Mouse (Mus musculus): Measurements from ENCODE around the gene Per2. TPM values are rescaled to one million over a fixed set of nuclear protein-coding genes. Genes with fewer than 3 reads are reported as not detected.

Per2 gene
- 3.7 and 5.0 TPM in 2 replicates for polyA plus RNA-seq (2012; rRNA removed)

DNA sequence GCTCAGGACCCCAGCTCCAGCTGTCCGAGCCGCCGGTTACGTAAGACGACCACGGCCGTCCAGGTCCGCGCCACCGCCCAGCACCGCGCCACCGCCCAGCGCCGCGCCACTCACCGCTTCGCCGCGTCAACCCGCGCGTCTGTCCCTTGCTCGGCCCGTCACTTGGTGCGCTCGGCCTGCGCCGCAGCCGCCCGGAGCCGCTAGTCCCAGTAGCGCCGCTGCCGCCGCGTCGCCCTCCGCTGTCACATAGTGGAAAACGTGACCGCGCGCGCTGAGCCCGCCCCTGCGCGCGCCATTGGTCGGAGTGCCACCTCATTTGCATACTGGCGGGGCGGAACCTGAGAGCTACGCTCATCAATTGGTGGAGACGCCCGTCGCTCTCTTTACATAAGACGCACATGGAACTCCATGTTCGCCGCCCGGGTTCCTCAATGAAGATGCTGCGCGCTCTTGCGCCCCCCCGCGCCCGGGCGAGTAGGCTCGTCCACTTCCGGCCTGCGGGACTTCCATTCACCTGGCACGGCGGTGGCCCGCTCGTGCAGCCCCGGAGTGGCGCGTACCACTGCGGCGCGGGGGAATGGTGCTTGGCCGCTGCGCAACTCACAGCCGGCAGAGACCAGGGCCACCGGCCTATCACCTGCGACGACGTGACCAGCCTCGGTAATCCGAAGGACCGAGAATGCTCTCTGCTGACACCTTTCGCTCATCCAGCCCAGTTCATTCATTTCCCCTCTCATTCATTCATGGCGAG, at the start of gene Per2:
TSS of gene Per2 (minus strand) at position 266 of the 751 bp plus-strand sequence.
- peak within 1 kb of the TSS; percentile 68 for H3K4me3 ChIP-seq (ENCODE audit: extremely low read depth, insufficient read depth, insufficient read length)
- H3K27ac ChIP-seq (ENCODE audit: insufficient read depth, low read length): peak within 1 kb of the TSS; percentile 34; the same call in 1 of the 2 replicates
- H3K27me3 ChIP-seq (ENCODE audit: control insufficient read depth, insufficient read depth, low read length): no peaks in the 10 kb centered on the region
- no peak for TF ChIP-seq POLR2A (IDR thresholded peaks at IDR 0.05; ENCODE audit: low read depth, low read length)
- TF ChIP-seq CTCF (IDR thresholded peaks at IDR 0.05; ENCODE audit: extremely low read depth, insufficient read depth, insufficient read length, insufficient replicate concordance): no peak; the same call in 1 of the 2 replicates
- WGBS: under 1% methylated on average over 88 of the region's 91 CpGs
- peaks cover 6% of the 10 kb centered on the region; the same call in 1 of the 2 replicates for H3K4me1 ChIP-seq (ENCODE audit: control insufficient read depth, insufficient read depth, insufficient read length)
- H3K36me3 ChIP-seq (ENCODE audit: control insufficient read depth, insufficient read depth, low read length): no peaks in the 10 kb centered on the region
- peak; percentile 99 for DNase-seq (ENCODE audit: low read depth in 1 of 2, low spot score in 2 of 2)

DNA sequence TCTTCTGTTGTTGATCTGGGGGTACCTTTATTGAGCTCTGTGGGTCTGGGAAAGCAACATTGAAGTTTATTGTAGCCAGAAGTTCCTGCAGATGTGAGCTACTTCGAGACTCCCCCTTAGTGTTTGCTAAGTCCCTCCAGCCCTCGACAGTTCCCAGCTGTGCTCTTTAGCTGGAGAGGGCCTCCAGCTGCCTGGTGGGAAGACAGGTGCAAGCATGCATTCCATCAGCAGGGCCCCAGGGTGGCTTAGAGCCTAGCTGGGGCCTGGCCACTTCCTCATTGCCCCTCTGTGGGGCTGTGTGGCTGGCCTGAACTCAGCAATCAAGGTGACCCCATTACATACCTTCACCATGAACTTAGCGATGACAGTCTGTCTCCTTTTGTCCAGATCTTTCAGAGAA, 45.5 kb upstream of the Per2 start:
- H3K4me1 ChIP-seq (ENCODE audit: control insufficient read depth, insufficient read depth, insufficient read length): no peaks in the 10 kb centered on the region
- no peak overlapping the region for H3K4me3 ChIP-seq (ENCODE audit: extremely low read depth, insufficient read depth, insufficient read length)
- no peak for DNase-seq (ENCODE audit: low read depth in 1 of 2, low spot score in 2 of 2)
- no peak overlapping the region for H3K27ac ChIP-seq (ENCODE audit: insufficient read depth, low read length)
- no peaks in the 10 kb centered on the region; the same call in 1 of the 2 replicates for H3K36me3 ChIP-seq (ENCODE audit: control insufficient read depth, insufficient read depth, low read length)
- TF ChIP-seq CTCF (IDR thresholded peaks at IDR 0.05; ENCODE audit: extremely low read depth, insufficient read depth, insufficient read length, insufficient replicate concordance): no peak
- no peak for TF ChIP-seq POLR2A (IDR thresholded peaks at IDR 0.05; ENCODE audit: low read depth, low read length)
- no peaks in the 10 kb centered on the region for H3K27me3 ChIP-seq (ENCODE audit: control insufficient read depth, insufficient read depth, low read length)
- 67% methylated on average over 3 of the region's 3 CpGs for WGBS

DNA sequence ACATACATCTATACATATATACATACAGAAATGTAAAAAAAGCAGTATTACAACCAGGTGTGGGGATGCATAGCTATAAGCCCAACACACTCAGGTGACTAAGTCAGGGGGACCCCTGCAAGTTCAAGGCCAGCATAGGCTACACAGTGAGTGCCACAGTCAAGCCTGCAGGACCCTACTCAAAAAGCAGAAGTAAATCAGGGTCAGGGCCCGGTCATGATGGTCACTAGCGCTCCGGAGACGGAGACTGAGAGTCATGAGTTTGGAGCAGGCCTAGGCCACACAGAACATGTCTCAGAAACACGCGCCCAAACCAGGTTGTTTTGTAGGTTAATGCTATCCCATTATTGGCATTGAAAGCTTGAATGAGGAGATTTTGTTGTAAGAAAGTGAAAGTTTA, 39.5 kb upstream of the Per2 start:
- H3K4me3 ChIP-seq (ENCODE audit: extremely low read depth, insufficient read depth, insufficient read length): no peak overlapping the region
- WGBS: 89% methylated on average over 6 of the region's 6 CpGs
- TF ChIP-seq CTCF (IDR thresholded peaks at IDR 0.05; ENCODE audit: extremely low read depth, insufficient read depth, insufficient read length, insufficient replicate concordance): no peak
- no peaks in the 10 kb centered on the region; the same call in 1 of the 2 replicates for H3K36me3 ChIP-seq (ENCODE audit: control insufficient read depth, insufficient read depth, low read length)
- DNase-seq (ENCODE audit: low read depth in 1 of 2, low spot score in 2 of 2): no peak
- H3K27me3 ChIP-seq (ENCODE audit: control insufficient read depth, insufficient read depth, low read length): no peaks in the 10 kb centered on the region
- H3K4me1 ChIP-seq (ENCODE audit: control insufficient read depth, insufficient read depth, insufficient read length): peaks cover 6% of the 10 kb centered on the region; the same call in 1 of the 2 replicates
- H3K27ac ChIP-seq (ENCODE audit: insufficient read depth, low read length): no peak overlapping the region

DNA sequence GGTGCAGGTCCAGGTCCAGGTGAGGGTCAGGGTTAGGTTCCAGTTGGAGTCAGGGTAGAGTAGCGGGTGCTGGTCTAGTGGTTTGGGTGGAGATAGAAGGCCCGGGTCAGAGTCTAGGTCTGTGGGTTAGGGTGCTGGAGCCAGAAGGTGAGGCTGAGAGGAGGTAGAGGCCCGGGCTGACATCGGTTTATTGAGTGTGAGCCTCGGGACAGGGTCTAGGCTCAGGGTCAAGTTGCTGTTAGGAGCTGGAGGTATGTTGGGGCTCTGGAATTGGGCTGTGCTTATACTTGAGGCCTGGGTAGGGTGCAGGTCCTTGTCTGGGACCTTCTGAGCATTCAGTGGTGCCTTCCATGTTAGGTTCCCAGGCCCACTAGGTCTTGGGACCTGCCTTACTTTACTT, 36.2 kb upstream of the Per2 start:
- Histone ChIP-seq H3K27me3 (ENCODE audit: control insufficient read depth, insufficient read depth, low read length) (no peaks in the 10 kb centered on the region), H3K4me1 (ENCODE audit: control insufficient read depth, insufficient read depth, insufficient read length) (peaks cover 6% of the 10 kb centered on the region; the same call in 1 of the 2 replicates), H3K4me3 (ENCODE audit: extremely low read depth, insufficient read depth, insufficient read length) (peak overlapping the region; percentile 80; the same call in 1 of the 2 replicates), H3K36me3 (ENCODE audit: control insufficient read depth, insufficient read depth, low read length) (no peaks in the 10 kb centered on the region), H3K27ac (ENCODE audit: insufficient read depth, low read length) (no peak overlapping the region)
- WGBS: 68% methylated on average over 5 of the region's 5 CpGs
- TF ChIP-seq POLR2A (IDR thresholded peaks at IDR 0.05; ENCODE audit: low read depth, low read length) (no peak), CTCF (IDR thresholded peaks at IDR 0.05; ENCODE audit: extremely low read depth, insufficient read depth, insufficient read length, insufficient replicate concordance) (no peak)
- DNase-seq (ENCODE audit: low read depth in 1 of 2, low spot score in 2 of 2): no peak

DNA sequence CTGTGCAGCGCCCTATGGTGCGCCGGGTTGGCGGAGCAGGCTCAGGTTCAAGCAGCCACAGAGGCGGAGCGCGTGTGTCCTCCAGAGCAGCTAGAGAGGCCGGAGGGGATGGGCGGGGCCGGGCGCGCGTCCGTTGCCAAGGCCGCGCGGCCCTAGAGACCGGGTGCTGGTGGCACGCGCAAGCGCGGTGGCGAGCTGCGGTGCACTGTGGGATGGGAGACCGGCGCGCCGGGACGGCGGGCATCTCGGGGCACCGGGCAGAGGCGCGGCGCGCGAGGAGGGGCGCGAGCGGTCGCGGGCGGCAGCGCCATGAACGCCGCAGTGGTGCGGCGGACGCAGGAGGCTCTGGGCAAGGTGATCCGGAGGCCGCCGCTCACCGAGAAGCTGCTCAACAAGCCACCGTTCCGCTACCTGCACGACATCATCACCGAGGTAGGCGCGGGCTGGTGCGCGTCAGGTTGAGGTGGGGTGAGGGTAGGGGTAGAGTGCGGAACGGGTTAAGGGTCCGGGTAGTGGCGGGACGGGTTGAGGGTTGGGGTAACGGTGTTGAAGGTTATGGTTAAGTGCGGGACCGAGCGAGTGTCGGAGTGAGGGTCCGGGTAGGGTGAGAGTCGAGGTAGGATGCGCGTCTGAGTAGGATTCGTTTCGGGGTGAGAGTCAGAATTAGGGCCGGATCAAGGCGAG, 35.5 kb upstream of the Per2 start, which contains the start of gene Traf3ip1:
TSS of gene Traf3ip1 (plus strand) at position 191 of the 684 bp plus-strand sequence.
- Histone ChIP-seq H3K27me3 (ENCODE audit: control insufficient read depth, insufficient read depth, low read length) (no peaks in the 10 kb centered on the region), H3K4me3 (ENCODE audit: extremely low read depth, insufficient read depth, insufficient read length) (peak within 1 kb of the TSS; percentile 80), H3K36me3 (ENCODE audit: control insufficient read depth, insufficient read depth, low read length) (no peaks in the 10 kb centered on the region), H3K27ac (ENCODE audit: insufficient read depth, low read length) (no peak within 1 kb of the TSS), H3K4me1 (ENCODE audit: control insufficient read depth, insufficient read depth, insufficient read length) (peaks cover 6% of the 10 kb centered on the region; the same call in 1 of the 2 replicates)
- peak; percentile 74 to 91 for DNase-seq (ENCODE audit: low read depth in 1 of 2, low spot score in 2 of 2)
- TF ChIP-seq POLR2A (IDR thresholded peaks at IDR 0.05; ENCODE audit: low read depth, low read length) (peak; percentile 14; the same call in 1 of the 2 replicates), CTCF (IDR thresholded peaks at IDR 0.05; ENCODE audit: extremely low read depth, insufficient read depth, insufficient read length, insufficient replicate concordance) (no peak)
- WGBS: under 1% methylated on average over 79 of the region's 79 CpGs

DNA sequence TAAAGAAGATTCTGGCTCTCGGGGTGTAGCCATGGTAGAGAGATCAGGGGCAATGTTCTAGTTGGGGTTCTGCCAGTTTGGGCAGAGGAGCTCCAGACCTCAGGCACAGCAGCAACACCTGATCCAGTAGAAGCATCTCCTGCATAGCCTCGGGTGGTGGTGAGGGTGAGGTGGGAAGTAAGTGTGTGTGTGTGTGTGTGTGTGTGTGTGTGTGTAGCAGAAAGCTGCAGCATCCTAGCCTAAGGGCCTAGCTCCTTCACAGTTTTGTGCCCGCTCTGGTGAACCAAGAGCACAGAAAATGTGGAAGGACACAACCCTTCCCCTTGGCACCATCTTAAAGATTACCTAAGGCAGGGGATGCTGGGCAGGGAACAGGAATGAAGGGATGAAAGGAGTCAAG, 34.8 kb upstream of the Per2 start:
- H3K4me1 ChIP-seq (ENCODE audit: control insufficient read depth, insufficient read depth, insufficient read length): peaks cover 6% of the 10 kb centered on the region; the same call in 1 of the 2 replicates
- no peaks in the 10 kb centered on the region for H3K27me3 ChIP-seq (ENCODE audit: control insufficient read depth, insufficient read depth, low read length)
- H3K27ac ChIP-seq (ENCODE audit: insufficient read depth, low read length): no peak overlapping the region
- WGBS: 43% methylated on average over 3 of the region's 3 CpGs
- TF ChIP-seq CTCF (IDR thresholded peaks at IDR 0.05; ENCODE audit: extremely low read depth, insufficient read depth, insufficient read length, insufficient replicate concordance) (no peak), POLR2A (IDR thresholded peaks at IDR 0.05; ENCODE audit: low read depth, low read length) (no peak)
- DNase-seq (ENCODE audit: low read depth in 1 of 2, low spot score in 2 of 2): no peak
- H3K36me3 ChIP-seq (ENCODE audit: control insufficient read depth, insufficient read depth, low read length): no peaks in the 10 kb centered on the region
- H3K4me3 ChIP-seq (ENCODE audit: extremely low read depth, insufficient read depth, insufficient read length): no peak overlapping the region

Data from spleen, adult 2 months (tissue).